Mouse (Mus musculus): ENCODE results near the gene Supt20. TPM values are rescaled to one million over a fixed set of nuclear protein-coding genes. Genes with fewer than 3 reads are reported as not detected.

Supt20 gene
- total and polyA plus RNA-seq, 2 experiments from 2014 or later = 36.3 to 52.0 TPM

GRCm38 (mm10) chr3:54672557-54673529 lies 19.8 kb upstream of the Supt20 start:
- DNase-seq (ENCODE audit: low spot score) (peak; percentile 84), ATAC-seq (no peak)
- H3K36me3 ChIP-seq (ENCODE audit: insufficient read depth, low read length) = no peaks in the 10 kb centered on the region
- H3K27me3 ChIP-seq (ENCODE audit: insufficient read depth, low read length) = no peaks in the 10 kb centered on the region
- H3K9me3 ChIP-seq (ENCODE audit: low read length) = no peaks in the 10 kb centered on the region
- H3K4me2 ChIP-seq (ENCODE audit: low read depth, low read length) = no peak overlapping the region
- no peak overlapping the region for H3K27ac ChIP-seq
- no peaks in the 10 kb centered on the region for H3K4me1 ChIP-seq (ENCODE audit: insufficient read depth, low read length)
- WGBS = 64% methylated on average over 13 of the region's 13 CpGs
- H3K9ac ChIP-seq (replicated peaks; ENCODE audit: low read length) = no peak overlapping the region
- TF ChIP-seq CTCF (IDR thresholded peaks at IDR 0.05; ENCODE audit: low read depth) = peak; percentile 69
- H3K4me3 ChIP-seq (ENCODE audit: low read length) = no peak overlapping the region

- Histone ChIP-seq H3K4me2 (ENCODE audit: low read depth, low read length) (no peak overlapping the region), H3K4me1 (ENCODE audit: insufficient read depth, low read length) (no peaks in the 10 kb centered on the region), H3K27me3 (ENCODE audit: insufficient read depth, low read length) (no peaks in the 10 kb centered on the region), H3K27ac (no peak overlapping the region), H3K9ac (replicated peaks; ENCODE audit: low read length) (no peak overlapping the region), H3K4me3 (ENCODE audit: low read length) (no peak overlapping the region), H3K9me3 (ENCODE audit: low read length) (no peaks in the 10 kb centered on the region), H3K36me3 (ENCODE audit: insufficient read depth, low read length) (no peaks in the 10 kb centered on the region)
- no peak for TF ChIP-seq CTCF (IDR thresholded peaks at IDR 0.05; ENCODE audit: low read depth)
- no peak for DNase-seq (ENCODE audit: low spot score)
- WGBS = 74% methylated on average over 2 of the region's 2 CpGs
- ATAC-seq = no peak
These were observed 15.8 kb upstream of the Supt20 start for GRCm38 (mm10) chr3:54676818-54677217.

- Histone ChIP-seq H3K9ac (replicated peaks; ENCODE audit: low read length) (no peak overlapping the region), H3K36me3 (ENCODE audit: insufficient read depth, low read length) (no peaks in the 10 kb centered on the region), H3K27ac (no peak overlapping the region), H3K4me2 (ENCODE audit: low read depth, low read length) (no peak overlapping the region), H3K27me3 (ENCODE audit: insufficient read depth, low read length) (no peaks in the 10 kb centered on the region), H3K4me3 (ENCODE audit: low read length) (no peak overlapping the region), H3K4me1 (ENCODE audit: insufficient read depth, low read length) (no peaks in the 10 kb centered on the region), H3K9me3 (ENCODE audit: low read length) (no peaks in the 10 kb centered on the region)
- WGBS = 75% methylated on average over 6 of the region's 6 CpGs
- DNase-seq (ENCODE audit: low spot score) (no peak), ATAC-seq (no peak)
- TF ChIP-seq CTCF (IDR thresholded peaks at IDR 0.05; ENCODE audit: low read depth) = no peak
These were observed 11.1 kb upstream of the Supt20 start for GRCm38 (mm10) chr3:54681310-54682204.

- TF ChIP-seq CTCF (IDR thresholded peaks at IDR 0.05; ENCODE audit: low read depth) = no peak
- whole genome bisulfite sequencing = 94% methylated on average over 3 of the region's 3 CpGs
These were observed 7.4 kb upstream of the Supt20 start for GRCm38 (mm10) chr3:54685202-54685601.

GRCm38 (mm10) chr3:54687245-54687644 lies 5.4 kb upstream of the Supt20 start:
- Histone ChIP-seq H3K27me3 (ENCODE audit: insufficient read depth, low read length) (no peaks in the 10 kb centered on the region), H3K4me2 (ENCODE audit: low read depth, low read length) (no peak overlapping the region), H3K36me3 (ENCODE audit: insufficient read depth, low read length) (no peaks in the 10 kb centered on the region), H3K4me3 (ENCODE audit: low read length) (no peak overlapping the region), H3K4me1 (ENCODE audit: insufficient read depth, low read length) (no peaks in the 10 kb centered on the region), H3K9me3 (ENCODE audit: low read length) (no peaks in the 10 kb centered on the region), H3K27ac (no peak overlapping the region), H3K9ac (replicated peaks; ENCODE audit: low read length) (no peak overlapping the region)
- 74% methylated on average over 2 of the region's 2 CpGs for WGBS
- no peak for ATAC-seq
- no peak for TF ChIP-seq CTCF (IDR thresholded peaks at IDR 0.05; ENCODE audit: low read depth)
- no peak for DNase-seq (ENCODE audit: low spot score)

More at GRCm38 (mm10) chr3:54685202-54685601, 7.4 kb upstream of the Supt20 start:
- Histone ChIP-seq H3K9ac (replicated peaks; ENCODE audit: low read length) (no peak overlapping the region), H3K4me2 (ENCODE audit: low read depth, low read length) (no peak overlapping the region), H3K4me1 (ENCODE audit: insufficient read depth, low read length) (no peaks in the 10 kb centered on the region), H3K4me3 (ENCODE audit: low read length) (no peak overlapping the region), H3K36me3 (ENCODE audit: insufficient read depth, low read length) (no peaks in the 10 kb centered on the region), H3K9me3 (ENCODE audit: low read length) (no peaks in the 10 kb centered on the region), H3K27me3 (ENCODE audit: insufficient read depth, low read length) (no peaks in the 10 kb centered on the region), H3K27ac (no peak overlapping the region)
- DNase-seq (ENCODE audit: low spot score) (no peak), ATAC-seq (no peak)

- H3K9ac ChIP-seq (replicated peaks; ENCODE audit: low read length) = no peak overlapping the region
- no peak overlapping the region for H3K4me3 ChIP-seq (ENCODE audit: low read length)
- H3K4me2 ChIP-seq (ENCODE audit: low read depth, low read length) = no peak overlapping the region
- no peaks in the 10 kb centered on the region for H3K4me1 ChIP-seq (ENCODE audit: insufficient read depth, low read length)
- peak; percentile 61 for TF ChIP-seq CTCF (IDR thresholded peaks at IDR 0.05; ENCODE audit: low read depth)
- DNase-seq (ENCODE audit: low spot score) (peak; percentile 61), ATAC-seq (no peak)
- no peak overlapping the region for H3K27ac ChIP-seq
- WGBS = 49% methylated on average over 2 of the region's 2 CpGs
- no peaks in the 10 kb centered on the region for H3K27me3 ChIP-seq (ENCODE audit: insufficient read depth, low read length)
- no peaks in the 10 kb centered on the region for H3K36me3 ChIP-seq (ENCODE audit: insufficient read depth, low read length)
- H3K9me3 ChIP-seq (ENCODE audit: low read length) = no peaks in the 10 kb centered on the region
These were observed 3.5 kb upstream of the Supt20 start for GRCm38 (mm10) chr3:54689091-54689490.

Measured in hindbrain, postnatal 0 days (tissue).